Mouse (Mus musculus) ES-E14 (cell line): ENCODE measurements around the gene Ptprm. TPM values are rescaled to one million over a fixed set of nuclear protein-coding genes. Genes with fewer than 3 reads are reported as not detected.

Experiments
- DNase-seq: peaks from one replicate; pipeline ENCODE4 v3.0.0-alpha.2; 2013; ENCODE audit warnings: low read depth, low spot score
- H3K27ac ChIP-seq: 2 replicates; pipeline ENCODE4 v1.5.1; 2012; ENCODE audit warnings: low read depth, mild to moderate bottlenecking, low read length, moderate library complexity, mixed read lengths; ENCODE audit not compliant: poor library complexity, insufficient read depth, severe bottlenecking
- H3K36me3 ChIP-seq: 2 replicates; pipeline ENCODE4 v1.6.1; 2012; ENCODE audit warnings: mild to moderate bottlenecking, low read length, moderate library complexity, mixed read lengths; ENCODE audit not compliant: control insufficient read depth, poor library complexity, insufficient read depth, severe bottlenecking
- H3K4me1 ChIP-seq, 2 experiments: fragments of 150-350 bp in 1 of 2; sonication (generic) in 1 of 2; 2 replicates each; pipeline ENCODE4 v1.6.1; 2012; ENCODE audit warnings: low read length in 2 of 2, mild to moderate bottlenecking in 1 of 2, mixed read lengths in 1 of 2; ENCODE audit not compliant: control insufficient read depth in 2 of 2, insufficient read depth in 2 of 2, poor library complexity in 1 of 2
- H3K4me3 ChIP-seq, 2 experiments: fragments of 150-350 bp in 1 of 2; sonication (generic) in 1 of 2; 2 replicates each; pipeline ENCODE4 v1.5.1; 2012; ENCODE audit warnings: low read length in 2 of 2, low read depth in 1 of 2, mild to moderate bottlenecking in 1 of 2, mixed read lengths in 1 of 2; ENCODE audit not compliant: insufficient read depth in 1 of 2, poor library complexity in 1 of 2, severe bottlenecking in 1 of 2
- H3K9ac ChIP-seq: 2 replicates; pipeline ENCODE4 v1.6.1; 2012; ENCODE audit warnings: low read depth, mild to moderate bottlenecking, low read length, mixed read lengths; ENCODE audit not compliant: poor library complexity, insufficient read depth, severe bottlenecking
- H3K9me3 ChIP-seq: fragments of 150-350 bp; sonication (generic); 2 replicates; pipeline ENCODE4 v1.6.1; 2012; ENCODE audit warnings: low read depth, mild to moderate bottlenecking, low read length; ENCODE audit not compliant: control insufficient read depth, insufficient read depth
- CHD2 ChIP-seq: IDR thresholded peaks from 2 replicates; pipeline ENCODE4 v1.6.1; 2014; ENCODE audit warnings: mild to moderate bottlenecking, low read depth, low read length, inconsistent platforms
- HCFC1 ChIP-seq: IDR thresholded peaks from 2 replicates; pipeline ENCODE4 v1.6.1; 2012; ENCODE audit warnings: low read length, inconsistent platforms, borderline replicate concordance; ENCODE audit not compliant: insufficient read depth
- MAFK ChIP-seq: IDR thresholded peaks from 2 replicates; pipeline ENCODE4 v1.6.1; 2014; ENCODE audit warnings: mild to moderate bottlenecking, low read depth, low read length, inconsistent platforms; ENCODE audit not compliant: insufficient read depth
- ZC3H11A ChIP-seq: IDR thresholded peaks from 2 replicates; pipeline ENCODE4 v1.6.1; 2012; ENCODE audit warnings: low read depth, mild to moderate bottlenecking, inconsistent platforms, low read length, borderline replicate concordance
- ZNF384 ChIP-seq: IDR thresholded peaks from 2 replicates; pipeline ENCODE4 v1.6.1; 2012; ENCODE audit warnings: low read depth, low read length, inconsistent platforms
- in situ Hi-C, 2 experiments: fragments of 600-800 bp; cut with MboI; formaldehyde crosslinking; loops; one replicate each; pipeline ENCODE4 v1.15.1; 2025; ENCODE audit warnings: low sequenced_read_pairs in 2 of 2, inconsistent platforms in 1 of 2; ENCODE audit not compliant: unreplicated experiment in 2 of 2
- total RNA-seq: library from RNA; depleted of rRNA; stranded (reverse); fragments of 300-350 nt; gene quantifications from 2 replicates; pipeline ENCODE4 v1.2.3, GENCODE M21; 2012

Gene Ptprm
- total RNA-seq, 1 experiment: 2.9 TPM

GRCm38 (mm10) chr17:67027274-67027673 is 327.0 kb downstream of the Ptprm start:
- TF ChIP-seq HCFC1: no peak
- TF ChIP-seq ZNF384: no peak
- no peak for TF ChIP-seq CHD2
- no peak for TF ChIP-seq ZC3H11A
- no peak for TF ChIP-seq MAFK
- no peak for DNase-seq
- Histone ChIP-seq H3K27ac (no peak overlapping the region), H3K36me3 (no peaks in the 10 kb centered on the region), H3K4me3 (no peak overlapping the region), H3K4me1 (no peaks in the 10 kb centered on the region), H3K9ac (no peak overlapping the region), H3K9me3 (no peaks in the 10 kb centered on the region)
- in situ Hi-C loops: no loop called here

GRCm38 (mm10) chr17:67016501-67016900 is 337.8 kb downstream of the Ptprm start:
- H3K9me3 ChIP-seq: no peaks in the 10 kb centered on the region
- TF ChIP-seq MAFK (no peak), HCFC1 (no peak), ZC3H11A (no peak), CHD2 (no peak), ZNF384 (no peak)
- DNase-seq: no peak
- no peaks in the 10 kb centered on the region for H3K4me1 ChIP-seq
- H3K27ac ChIP-seq: no peak overlapping the region
- no peak overlapping the region for H3K9ac ChIP-seq
- in situ Hi-C loops: no loop called here
- no peaks in the 10 kb centered on the region for H3K36me3 ChIP-seq
- H3K4me3 ChIP-seq: no peak overlapping the region

GRCm38 (mm10) chr17:67013217-67013616 is 341.0 kb downstream of the Ptprm start:
- TF ChIP-seq ZC3H11A: no peak
- no peak for TF ChIP-seq ZNF384
- TF ChIP-seq HCFC1: no peak
- TF ChIP-seq MAFK: no peak
- Histone ChIP-seq H3K9ac (no peak overlapping the region), H3K9me3 (no peaks in the 10 kb centered on the region), H3K36me3 (no peaks in the 10 kb centered on the region), H3K4me3 (no peak overlapping the region), H3K4me1 (no peaks in the 10 kb centered on the region), H3K27ac (no peak overlapping the region)
- no peak for DNase-seq
- in situ Hi-C loops: no loop called here

GRCm38 (mm10) chr17:67011836-67012583 is 342.2 kb downstream of the Ptprm start:
- Histone ChIP-seq H3K9ac (no peak overlapping the region), H3K36me3 (no peaks in the 10 kb centered on the region), H3K4me1 (no peaks in the 10 kb centered on the region), H3K27ac (no peak overlapping the region), H3K4me3 (no peak overlapping the region), H3K9me3 (peaks cover 2% of the 10 kb centered on the region; the same call in 1 of the 2 replicates)
- TF ChIP-seq MAFK: no peak
- TF ChIP-seq HCFC1: no peak
- no peak for TF ChIP-seq ZNF384
- no peak for TF ChIP-seq ZC3H11A
- no peak for TF ChIP-seq CHD2
- in situ Hi-C loops: no loop called here
- DNase-seq: no peak
